Mouse (Mus musculus) lung, embryonic 16.5 days (tissue): ENCODE measurements around the gene Nacad. TPM values are rescaled to one million over a fixed set of nuclear protein-coding genes. Genes with fewer than 3 reads are reported as not detected.

Experiments used
- ATAC-seq: fragments of 200-750 bp; cut with Nextera tagmentation; 2 replicates; pipeline ENCODE4 v1.8.0; 2017; ENCODE audit warnings: low read depth, mild to moderate bottlenecking, moderate library complexity
- H3K27ac ChIP-seq: fragments of 300-500 bp; sonication (generic); 2 replicates; pipeline ENCODE4 v1.5.1; 2014; ENCODE audit warnings: mild to moderate bottlenecking, control low read depth, low read length
- H3K27me3 ChIP-seq: fragments of 300-500 bp; sonication (generic); 2 replicates; pipeline ENCODE4 v1.6.1; 2014; ENCODE audit warnings: low read depth, low read length, mixed read lengths; ENCODE audit not compliant: control insufficient read depth, insufficient read depth
- H3K36me3 ChIP-seq: fragments of 300-500 bp; sonication (generic); 2 replicates; pipeline ENCODE4 v1.6.1; 2014; ENCODE audit warnings: low read length; ENCODE audit not compliant: control insufficient read depth, insufficient read depth
- H3K4me1 ChIP-seq: fragments of 300-500 bp; sonication (generic); replicated peaks from 2 replicates; pipeline ENCODE4 v1.6.1; 2014; ENCODE audit warnings: low read length, mixed read lengths; ENCODE audit not compliant: control insufficient read depth, insufficient read depth
- H3K4me2 ChIP-seq: fragments of 300-500 bp; sonication (generic); 2 replicates; pipeline ENCODE4 v1.6.1; 2014; ENCODE audit warnings: low read depth, low read length, control low read depth
- H3K4me3 ChIP-seq: fragments of 300-500 bp; sonication (generic); 2 replicates; pipeline ENCODE4 v1.5.1; 2014; ENCODE audit warnings: mild to moderate bottlenecking, low read length, control low read depth
- H3K9ac ChIP-seq: fragments of 300-500 bp; sonication (generic); 2 replicates; pipeline ENCODE4 v1.6.1; 2014; ENCODE audit warnings: low read length, control low read depth
- H3K9me3 ChIP-seq: fragments of 300-500 bp; sonication (generic); 2 replicates; pipeline ENCODE4 v1.6.1; 2016; ENCODE audit warnings: low read length; ENCODE audit not compliant: control insufficient read depth
- WGBS: fragments of 180-500 bp; shearing (Covaris S2); extraction: QIAGEN DNeasy Blood & Tissue Kit; methylation state at CpG from one replicate; pipeline ENCODE4 v1.1.7; 2014; 5-methylcytosine and 5-hydroxymethylcytosine counted together
- polyA plus RNA-seq: library from polyadenylated mRNA; unstranded; fragments of >200 nt; fragmentation: Nextera tagmentation; extraction: Ambion mirVana; gene quantifications from 2 replicates; pipeline ENCODE4 v1.2.1, GENCODE M21; 2015

Gene Nacad
- polyA plus RNA-seq, 1 experiment from 2014 or later: 1.6 TPM

- peaks cover 2% of the 10 kb centered on the region; the same call in 1 of the 2 replicates for H3K36me3 ChIP-seq
- no peak overlapping the region for H3K4me2 ChIP-seq
- peaks cover 14% of the 10 kb centered on the region for H3K4me1 ChIP-seq
- no peak for ATAC-seq
- H3K27me3 ChIP-seq: no peaks in the 10 kb centered on the region
- H3K27ac ChIP-seq: no peak overlapping the region
- H3K4me3 ChIP-seq: no peak overlapping the region
- no peak overlapping the region for H3K9ac ChIP-seq
- WGBS: 36% methylated on average over 3 of the region's 3 CpGs
- H3K9me3 ChIP-seq: no peaks in the 10 kb centered on the region
Observed at GRCm38 (mm10) chr11:6569410-6569777, 36.5 kb downstream of the Nacad start.

- ATAC-seq: peak; percentile 32; the same call in 1 of the 2 replicates
- Histone ChIP-seq H3K4me3 (no peak overlapping the region), H3K9me3 (no peaks in the 10 kb centered on the region), H3K27ac (peak overlapping the region; percentile 16), H3K4me2 (no peak overlapping the region), H3K27me3 (no peaks in the 10 kb centered on the region), H3K4me1 (peaks cover 14% of the 10 kb centered on the region), H3K9ac (no peak overlapping the region; the same call in 1 of the 2 replicates), H3K36me3 (peaks cover 2% of the 10 kb centered on the region; the same call in 1 of the 2 replicates)
- WGBS: 50% methylated on average over 11 of the region's 11 CpGs
Observed at GRCm38 (mm10) chr11:6568584-6569409, 37.1 kb downstream of the Nacad start.

- Histone ChIP-seq H3K27ac (0 out of 2 replicates have a peak overlapping the region, but pooled peaks have one; percentile 15), H3K36me3 (peaks cover 2% of the 10 kb centered on the region; the same call in 1 of the 2 replicates), H3K9me3 (no peaks in the 10 kb centered on the region), H3K4me1 (peaks cover 14% of the 10 kb centered on the region), H3K9ac (no peak overlapping the region), H3K27me3 (no peaks in the 10 kb centered on the region), H3K4me3 (no peak overlapping the region), H3K4me2 (no peak overlapping the region)
- 63% methylated on average over 8 of the region's 8 CpGs for WGBS
- no peak for ATAC-seq
Observed at GRCm38 (mm10) chr11:6567951-6568350, 37.9 kb downstream of the Nacad start.

GRCm38 (mm10) chr11:6566496-6566895 lies 39.4 kb downstream of the Nacad start:
- WGBS: 73% methylated on average over 4 of the region's 4 CpGs

GRCm38 (mm10) chr11:6563201-6563600 lies 42.7 kb downstream of the Nacad start:
- WGBS: 70% methylated on average over 4 of the region's 4 CpGs
- no peaks in the 10 kb centered on the region for H3K9me3 ChIP-seq
- no peaks in the 10 kb centered on the region; the same call in 1 of the 2 replicates for H3K36me3 ChIP-seq
- ATAC-seq: no peak
- H3K4me1 ChIP-seq: peaks cover 4% of the 10 kb centered on the region; the same call in 1 of the 2 replicates
- no peak overlapping the region for H3K4me3 ChIP-seq
- no peak overlapping the region for H3K4me2 ChIP-seq
- H3K9ac ChIP-seq: no peak overlapping the region
- no peaks in the 10 kb centered on the region for H3K27me3 ChIP-seq
- H3K27ac ChIP-seq: no peak overlapping the region

More at GRCm38 (mm10) chr11:6566496-6566895, 39.4 kb downstream of the Nacad start:
- H3K4me1 ChIP-seq: peaks cover 14% of the 10 kb centered on the region
- H3K27me3 ChIP-seq: no peaks in the 10 kb centered on the region
- no peak overlapping the region for H3K9ac ChIP-seq
- no peak overlapping the region for H3K4me2 ChIP-seq
- H3K9me3 ChIP-seq: no peaks in the 10 kb centered on the region
- ATAC-seq: no peak
- H3K27ac ChIP-seq: no peak overlapping the region
- peaks cover 2% of the 10 kb centered on the region for H3K36me3 ChIP-seq
- H3K4me3 ChIP-seq: no peak overlapping the region

GRCm38 (mm10) chr11:6562359-6562758 lies 43.5 kb downstream of the Nacad start:
- Histone ChIP-seq H3K27me3 (no peaks in the 10 kb centered on the region), H3K9me3 (no peaks in the 10 kb centered on the region), H3K9ac (no peak overlapping the region), H3K36me3 (no peaks in the 10 kb centered on the region; the same call in 1 of the 2 replicates), H3K4me3 (no peak overlapping the region), H3K4me2 (no peak overlapping the region), H3K27ac (no peak overlapping the region), H3K4me1 (no peaks in the 10 kb centered on the region)
- ATAC-seq: peak; percentile 39; the same call in 1 of the 2 replicates
- WGBS: 79% methylated on average over 6 of the region's 6 CpGs

GRCm38 (mm10) chr11:6561474-6561873 lies 44.4 kb downstream of the Nacad start:
- no peaks in the 10 kb centered on the region for H3K9me3 ChIP-seq
- H3K27ac ChIP-seq: no peak overlapping the region; the same call in 1 of the 2 replicates
- no peak for ATAC-seq
- no peaks in the 10 kb centered on the region for H3K27me3 ChIP-seq
- no peaks in the 10 kb centered on the region for H3K4me1 ChIP-seq
- 80% methylated on average over 4 of the region's 4 CpGs for WGBS
- no peak overlapping the region for H3K9ac ChIP-seq
- H3K36me3 ChIP-seq: peaks cover 3% of the 10 kb centered on the region
- H3K4me3 ChIP-seq: no peak overlapping the region
- H3K4me2 ChIP-seq: no peak overlapping the region

- H3K27me3 ChIP-seq: no peaks in the 10 kb centered on the region
- no peak overlapping the region for H3K9ac ChIP-seq
- H3K4me3 ChIP-seq: no peak overlapping the region
- H3K4me1 ChIP-seq: no peaks in the 10 kb centered on the region
- H3K9me3 ChIP-seq: no peaks in the 10 kb centered on the region
- no peak; the same call in 1 of the 2 replicates for ATAC-seq
- 0 out of 2 replicates have a peak overlapping the region, but pooled peaks have one; percentile 2 for H3K4me2 ChIP-seq
- WGBS: 79% methylated on average over 13 of the region's 13 CpGs
- peak overlapping the region; percentile 12; the same call in 1 of the 2 replicates for H3K27ac ChIP-seq
- peaks cover 3% of the 10 kb centered on the region for H3K36me3 ChIP-seq
Observed at GRCm38 (mm10) chr11:6560655-6561360, 45.0 kb downstream of the Nacad start.

GRCm38 (mm10) chr11:6559996-6560395 lies 45.9 kb downstream of the Nacad start:
- Histone ChIP-seq H3K4me3 (no peak overlapping the region), H3K9ac (no peak overlapping the region), H3K9me3 (no peaks in the 10 kb centered on the region), H3K27me3 (no peaks in the 10 kb centered on the region), H3K4me2 (no peak overlapping the region), H3K36me3 (peaks cover 3% of the 10 kb centered on the region), H3K27ac (no peak overlapping the region), H3K4me1 (peaks cover 5% of the 10 kb centered on the region)
- ATAC-seq: no peak
- 86% methylated on average over 2 of the region's 2 CpGs for WGBS
